Mouse (Mus musculus) c-Kit-positive CD71-positive TER-119-negative erythroid progenitor cells, embryonic 14.5 days (primary cell): ENCODE measurements around the gene Fam120c.

Experiments used
- DNase-seq: peaks from one replicate; pipeline ENCODE4 v3.0.0-alpha.2; 2013; ENCODE audit warnings: low read depth

The Fam120c gene

GRCm38 (mm10) chrX:151520458-151521322 is 176.7 kb downstream of the Fam120c start, which contains the start of gene Phf8:
TSS of gene Phf8 (plus strand) at chrX:151520672.
- peak; percentile 85 for DNase-seq
